Mouse (Mus musculus): ENCODE results near the gene Pcbp4. TPM values are rescaled to one million over a fixed set of nuclear protein-coding genes. Genes with fewer than 3 reads are reported as not detected.
A peak's percentile ranks its signal among the peaks of the same experiment; 100 is the strongest.

Gene Pcbp4
- total RNA-seq, 1 experiment from 2014 or later: 3.3 TPM

- no peak for ATAC-seq (replicated peaks; ENCODE audit: low read depth, poor library complexity, severe bottlenecking)
These were observed 8.7 kb downstream of the Pcbp4 start for GRCm38 (mm10) chr9:106461641-106462429.

DNA sequence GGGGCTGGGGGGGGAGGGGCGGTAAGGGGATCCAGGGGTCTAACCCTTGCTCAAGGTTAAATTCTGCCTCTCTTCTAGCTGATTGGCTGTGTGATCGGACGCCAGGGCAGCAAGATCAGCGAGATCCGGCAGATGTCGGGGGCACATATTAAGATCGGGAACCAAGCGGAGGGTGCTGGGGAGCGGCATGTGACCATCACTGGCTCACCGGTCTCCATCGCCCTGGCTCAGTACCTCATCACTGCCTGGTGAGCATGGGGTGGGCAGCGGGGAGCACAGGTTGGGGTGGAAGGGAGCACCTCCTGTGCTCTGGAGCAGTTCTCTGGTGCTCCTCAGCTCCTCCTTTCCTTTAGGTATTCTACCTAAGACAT, 9.3 kb downstream of the Pcbp4 start:
- no peak for ATAC-seq (replicated peaks; ENCODE audit: low read depth, poor library complexity, severe bottlenecking)

- no peak for ATAC-seq (replicated peaks; ENCODE audit: low read depth, poor library complexity, severe bottlenecking)
These were observed 10.3 kb downstream of the Pcbp4 start for GRCm38 (mm10) chr9:106463122-106464063.

GRCm38 (mm10) chr9:106464751-106465541, 11.9 kb downstream of the Pcbp4 start:
- ATAC-seq (replicated peaks; ENCODE audit: low read depth, poor library complexity, severe bottlenecking): peak; percentile 26

DNA sequence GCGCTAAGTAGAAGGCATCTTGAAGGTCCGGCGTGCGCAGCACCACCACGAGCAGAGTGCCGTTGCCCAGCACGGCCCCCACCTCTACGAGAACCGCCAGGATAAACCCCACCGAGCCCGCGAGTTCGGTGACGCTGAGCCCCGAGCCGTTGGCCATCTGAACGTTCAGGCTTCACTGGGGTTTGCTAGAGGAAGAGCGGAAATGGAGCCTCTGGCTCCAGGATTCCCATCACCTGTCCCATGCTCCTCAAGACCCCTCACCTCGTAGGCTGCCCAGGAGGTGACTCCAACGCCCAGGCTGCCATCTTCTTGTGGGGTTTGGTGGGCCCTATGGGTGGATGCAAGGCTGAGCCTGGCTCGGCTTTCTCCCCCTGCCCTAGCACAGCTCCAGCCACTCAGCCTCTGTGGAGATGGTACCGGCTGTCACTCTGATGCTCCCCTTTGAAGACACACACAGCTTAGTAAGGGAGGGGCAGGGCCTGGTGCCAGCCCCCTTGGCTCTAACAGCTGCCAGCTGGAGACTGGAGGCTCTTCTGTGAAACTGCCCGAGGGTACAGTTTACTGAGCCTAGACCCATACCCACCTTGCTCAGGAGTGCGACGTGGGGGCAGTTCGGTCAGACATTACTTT, 12.6 kb downstream of the Pcbp4 start, which contains the start of gene Gpr62:
Gene Gpr62, minus strand, starts transcription at position 368 of the 630 bp plus-strand sequence.
- no peak for ATAC-seq (replicated peaks; ENCODE audit: low read depth, poor library complexity, severe bottlenecking)

- no peak for ATAC-seq (replicated peaks; ENCODE audit: low read depth, poor library complexity, severe bottlenecking)
These were observed 13.6 kb downstream of the Pcbp4 start for GRCm38 (mm10) chr9:106466721-106467120.

DNA sequence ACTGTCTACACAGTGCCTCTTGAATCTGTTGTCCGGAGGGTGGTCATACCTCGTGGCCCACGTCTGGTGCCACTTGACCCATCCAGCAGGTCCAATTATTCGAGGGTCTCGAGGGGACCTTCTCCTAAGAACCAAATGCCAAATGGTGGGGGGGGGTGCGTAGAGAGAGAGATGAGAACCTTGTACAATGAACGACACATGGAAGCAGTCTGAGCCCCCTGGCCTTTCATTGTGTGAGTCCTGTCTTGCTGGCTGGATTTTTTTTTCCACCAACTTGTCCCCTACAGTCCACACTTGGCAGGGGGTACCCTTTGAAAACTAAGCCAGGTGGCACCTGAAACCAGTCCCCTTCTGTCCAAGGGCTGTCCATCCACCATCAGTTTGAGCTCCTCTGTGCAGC, 14.7 kb downstream of the Pcbp4 start:
- no peak for ATAC-seq (replicated peaks; ENCODE audit: low read depth, poor library complexity, severe bottlenecking)

DNA sequence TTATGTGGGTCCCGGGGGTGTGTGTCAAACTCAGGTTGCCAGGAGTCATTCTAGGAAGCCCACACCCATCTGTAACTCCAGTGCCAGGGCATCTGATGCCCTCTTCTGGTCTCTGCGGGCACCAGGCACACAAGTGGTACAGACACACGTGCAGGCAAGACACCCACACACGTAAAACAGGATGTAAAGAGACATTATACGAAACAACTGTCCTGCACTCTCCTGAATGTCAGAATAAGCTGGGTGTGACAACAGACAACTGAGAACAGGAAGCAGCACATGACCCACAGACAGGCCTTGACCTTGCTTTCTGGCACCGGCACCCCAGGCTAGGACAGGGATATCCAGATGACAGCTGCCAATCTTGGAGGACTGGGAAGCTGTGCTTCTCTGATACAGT, 16.2 kb downstream of the Pcbp4 start:
- ATAC-seq (replicated peaks; ENCODE audit: low read depth, poor library complexity, severe bottlenecking): peak; percentile 26; the same call in 1 of the 2 replicates

- ATAC-seq (replicated peaks; ENCODE audit: low read depth, poor library complexity, severe bottlenecking): no peak
These were observed 16.7 kb downstream of the Pcbp4 start for GRCm38 (mm10) chr9:106469776-106470175.

- no peak for ATAC-seq (replicated peaks; ENCODE audit: low read depth, poor library complexity, severe bottlenecking)
These were observed 18.1 kb downstream of the Pcbp4 start for GRCm38 (mm10) chr9:106470991-106471750.

DNA sequence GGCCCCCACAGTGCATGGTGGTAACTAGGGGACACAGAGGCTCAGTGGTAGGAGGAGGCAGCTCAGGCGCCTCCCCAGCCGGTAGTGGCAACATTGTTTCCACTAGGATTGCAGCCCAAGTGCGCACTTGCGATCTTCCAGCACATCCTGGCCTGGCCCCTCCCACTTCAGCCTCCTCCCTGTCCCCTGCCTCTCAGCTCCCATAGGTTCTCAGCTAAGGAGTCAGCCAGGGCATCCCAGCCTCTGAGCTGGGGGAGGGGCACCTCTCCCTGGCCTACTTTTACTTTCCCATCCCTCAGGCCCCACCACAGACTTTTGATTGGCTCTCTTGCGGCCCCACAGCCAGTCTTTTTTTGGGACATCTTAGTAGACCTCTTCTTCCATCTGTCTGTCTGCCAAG, 18.8 kb downstream of the Pcbp4 start:
- ATAC-seq (replicated peaks; ENCODE audit: low read depth, poor library complexity, severe bottlenecking): no peak

GRCm38 (mm10) chr9:106472321-106472720, 19.2 kb downstream of the Pcbp4 start:
- ATAC-seq (replicated peaks; ENCODE audit: low read depth, poor library complexity, severe bottlenecking): no peak

DNA sequence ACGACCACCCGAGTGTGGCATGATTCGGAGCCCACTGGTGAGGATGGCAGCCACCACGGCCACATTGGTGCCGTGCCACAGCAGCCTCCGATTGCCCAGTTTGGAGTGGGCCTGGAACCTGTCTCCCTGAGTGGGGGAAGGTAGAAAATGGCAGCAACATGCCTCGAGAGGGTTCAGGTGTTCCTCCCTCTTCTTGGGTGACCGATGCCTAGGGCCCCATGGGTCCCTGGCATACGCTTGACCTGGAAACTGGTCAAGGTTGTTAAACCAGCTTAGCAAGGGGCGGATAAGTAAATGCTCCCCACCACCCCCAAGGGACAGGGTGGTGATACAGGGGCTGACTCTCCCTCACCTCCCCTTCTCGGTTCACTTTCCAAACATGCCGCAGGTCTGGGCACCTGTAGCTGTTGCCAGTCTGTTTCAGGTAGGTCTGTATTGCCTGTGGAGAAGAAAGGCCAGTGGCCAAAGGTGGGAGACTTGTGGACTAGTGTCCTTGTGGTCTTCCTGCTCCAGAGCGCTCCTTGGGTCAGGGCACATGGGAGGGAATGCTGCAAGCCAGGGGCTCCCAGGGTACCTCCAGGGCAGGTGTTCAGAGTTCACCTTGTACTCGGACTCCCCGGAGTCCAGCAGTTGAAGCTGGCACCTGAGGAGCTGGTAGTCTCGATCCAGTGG, 20.1 kb downstream of the Pcbp4 start:
- no peak for ATAC-seq (replicated peaks; ENCODE audit: low read depth, poor library complexity, severe bottlenecking)

DNA sequence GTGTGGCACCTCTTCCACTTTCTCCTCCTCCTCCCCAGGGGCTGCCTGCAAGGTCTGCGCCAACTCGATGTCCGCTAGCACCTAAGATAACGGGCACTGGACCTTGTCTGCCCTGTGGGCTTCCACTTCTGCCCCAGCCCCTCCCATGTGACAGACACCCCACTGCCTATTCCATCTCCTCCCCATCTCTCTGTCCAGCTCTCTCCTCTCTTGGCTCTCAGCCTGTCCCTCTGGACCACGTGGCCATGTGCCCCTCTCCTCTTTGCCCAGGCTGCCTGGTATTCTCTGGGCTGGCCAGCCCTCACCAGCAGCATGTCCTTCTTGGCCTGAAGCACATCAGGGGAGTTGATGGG, 20.6 kb downstream of the Pcbp4 start:
- ATAC-seq (replicated peaks; ENCODE audit: low read depth, poor library complexity, severe bottlenecking): no peak

DNA sequence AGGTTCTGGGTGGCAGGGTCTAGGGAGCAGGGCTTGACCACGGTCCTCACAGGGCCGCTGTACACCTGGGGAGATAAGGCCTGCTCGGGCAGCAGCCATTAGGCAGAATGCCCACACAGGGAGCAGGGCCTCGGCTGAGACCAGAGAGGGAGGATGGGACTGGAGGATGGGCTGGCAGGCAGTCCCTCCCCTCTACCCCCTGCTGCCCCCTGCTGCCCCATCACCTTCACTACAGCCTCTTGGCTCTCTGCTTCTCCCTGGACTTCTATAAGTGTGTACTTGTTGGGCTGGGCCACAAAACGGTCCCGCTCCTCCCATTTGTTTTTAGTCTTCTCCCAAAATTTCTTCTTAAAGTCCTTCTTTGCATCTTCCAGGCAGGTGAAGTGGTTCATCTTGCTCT, 21.4 kb downstream of the Pcbp4 start:
- ATAC-seq (replicated peaks; ENCODE audit: low read depth, poor library complexity, severe bottlenecking): peak; percentile 31; the same call in 1 of the 2 replicates

DNA sequence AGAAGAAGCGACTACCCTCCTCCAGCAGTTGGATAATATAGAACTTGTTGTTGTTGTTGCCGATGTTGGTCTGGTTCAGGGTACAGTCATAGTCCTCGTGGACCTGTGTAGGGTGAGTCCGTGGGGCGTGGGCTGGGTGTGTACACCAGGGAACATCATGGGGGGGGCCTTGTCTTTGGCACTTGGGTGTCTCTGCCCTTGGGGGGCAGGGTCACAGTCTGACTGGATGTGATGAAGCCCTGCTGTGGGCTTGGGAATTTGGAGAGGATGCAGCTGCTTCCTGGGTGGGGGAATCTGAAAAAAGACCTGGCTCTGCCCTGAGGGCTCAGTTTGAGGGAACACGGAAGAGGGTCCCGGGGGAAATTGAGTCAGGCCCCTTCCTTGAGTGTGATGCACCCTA, 22.0 kb downstream of the Pcbp4 start:
- no peak for ATAC-seq (replicated peaks; ENCODE audit: low read depth, poor library complexity, severe bottlenecking)

GRCm38 (mm10) chr9:106475663-106476001, 22.5 kb downstream of the Pcbp4 start, which contains the start of gene Rrp9:
Rrp9 (plus strand) TSS chr9:106475963.
- no peak for ATAC-seq (replicated peaks; ENCODE audit: low read depth, poor library complexity, severe bottlenecking)

DNA sequence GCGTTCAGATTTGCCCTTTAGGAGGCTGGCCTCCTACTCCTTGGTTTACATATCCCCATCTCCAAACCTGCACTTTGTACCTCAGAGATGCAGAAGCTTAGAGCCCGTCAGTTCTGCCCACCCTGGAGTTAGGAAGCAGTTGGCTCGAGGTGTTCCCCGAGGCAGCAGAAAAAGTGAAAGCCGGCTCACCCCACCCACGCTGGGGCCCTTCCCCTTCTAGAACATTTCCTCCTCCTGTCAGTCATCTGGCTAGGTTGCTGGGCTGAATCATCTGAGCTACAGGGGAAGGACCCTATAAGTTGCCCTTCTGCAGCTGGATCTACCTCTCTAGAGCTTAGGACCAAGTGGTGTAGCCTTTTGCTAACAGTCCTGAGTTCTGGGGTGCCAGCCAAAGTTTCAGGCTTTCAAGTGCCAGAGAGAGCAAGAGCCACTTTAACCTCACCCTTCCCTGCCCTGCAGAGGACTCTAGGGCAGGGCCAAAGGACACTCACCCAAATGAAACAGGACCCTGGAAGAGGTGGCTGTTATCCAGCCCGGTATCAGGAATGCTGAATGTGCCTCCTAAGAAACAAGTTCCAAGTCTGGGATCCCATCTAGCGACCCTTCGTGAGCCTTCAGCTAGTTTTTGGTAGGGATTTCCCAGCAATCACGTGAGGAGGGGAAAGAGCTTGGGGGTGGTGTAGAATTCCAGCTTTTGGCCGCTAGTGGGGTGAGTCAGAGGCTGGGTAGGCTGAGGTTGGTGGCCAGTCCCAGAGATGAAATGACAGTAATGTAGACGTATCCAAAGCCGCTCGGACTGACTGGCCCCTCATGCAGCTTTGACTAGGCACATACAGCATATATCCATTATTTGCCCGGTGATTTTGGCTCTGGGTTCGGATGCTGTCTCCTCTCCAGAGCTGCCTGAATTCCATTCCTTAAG, 23.2 kb downstream of the Pcbp4 start:
- ATAC-seq (replicated peaks; ENCODE audit: low read depth, poor library complexity, severe bottlenecking): peak; percentile 29

Data from common myeloid progenitor, adult 5-6 weeks (primary cell).